Mouse (Mus musculus) embryonic facial prominence, embryonic 15.5 days (tissue): ENCODE results near the gene Osr1. TPM values are rescaled to one million over a fixed set of nuclear protein-coding genes. Genes with fewer than 3 reads are reported as not detected.

Experiments used
- ATAC-seq: fragments of 200-750 bp; cut with Nextera tagmentation; 2 replicates; pipeline ENCODE4 v1.8.0; 2017; ENCODE audit warnings: low read depth, moderate TSS enrichment; ENCODE audit not compliant: insufficient number of reproducible peaks, low FRiP score, low TSS enrichment
- H3K27ac ChIP-seq: fragments of 300-500 bp; sonication (generic); replicated peaks from 2 replicates; pipeline ENCODE4 v1.5.1; 2015; ENCODE audit warnings: mild to moderate bottlenecking, inconsistent platforms
- H3K27me3 ChIP-seq: fragments of 300-500 bp; sonication (generic); 2 replicates; pipeline ENCODE4 v1.6.1; 2015; ENCODE audit warnings: inconsistent platforms
- H3K36me3 ChIP-seq: fragments of 300-500 bp; sonication (generic); 2 replicates; pipeline ENCODE4 v1.6.1; 2015; ENCODE audit warnings: mild to moderate bottlenecking, inconsistent platforms
- H3K4me1 ChIP-seq: fragments of 300-500 bp; sonication (generic); 2 replicates; pipeline ENCODE4 v1.6.1; 2015; ENCODE audit warnings: inconsistent platforms
- H3K4me2 ChIP-seq: fragments of 300-500 bp; sonication (generic); replicated peaks from 2 replicates; pipeline ENCODE4 v1.6.1; 2015; ENCODE audit warnings: mild to moderate bottlenecking, inconsistent platforms
- H3K4me3 ChIP-seq: fragments of 300-500 bp; sonication (generic); replicated peaks from 2 replicates; pipeline ENCODE4 v1.5.1; 2015; ENCODE audit warnings: mild to moderate bottlenecking, inconsistent platforms
- H3K9ac ChIP-seq: fragments of 300-500 bp; sonication (generic); 2 replicates; pipeline ENCODE4 v1.6.1; 2015; ENCODE audit warnings: inconsistent platforms
- H3K9me3 ChIP-seq: fragments of 300-500 bp; sonication (generic); replicated peaks from 2 replicates; pipeline ENCODE4 v1.6.1; 2016; ENCODE audit warnings: inconsistent platforms
- WGBS: fragments of 180-500 bp; shearing (Covaris S2); methylation state at CpG from one replicate; pipeline ENCODE4 v1.1.7; 2015; 5-methylcytosine and 5-hydroxymethylcytosine counted together
- polyA plus RNA-seq: library from polyadenylated mRNA; unstranded; fragments of >200 nt; fragmentation: Nextera tagmentation; extraction: Ambion mirVana; gene quantifications from 2 replicates; pipeline ENCODE4 v1.2.1, GENCODE M21; 2015

The Osr1 gene
- polyA plus RNA-seq, 1 experiment from 2014 or later, result 127 TPM

GRCm38 (mm10) chr12:9577610-9578009 is 7.7 kb downstream of the Osr1 start:
- Histone ChIP-seq H3K9me3 (no peaks in the 10 kb centered on the region), H3K4me3 (peak overlapping the region; percentile 57), H3K27ac (peak overlapping the region; percentile 79), H3K36me3 (no peaks in the 10 kb centered on the region), H3K4me1 (peaks cover 43% of the 10 kb centered on the region), H3K9ac (no peak overlapping the region), H3K27me3 (peaks cover 83% of the 10 kb centered on the region), H3K4me2 (peak overlapping the region; percentile 51)
- ATAC-seq, result no peak
- WGBS, result 28% methylated on average over 2 of the region's 2 CpGs

GRCm38 (mm10) chr12:9578591-9578990 is 8.7 kb downstream of the Osr1 start:
- peak overlapping the region; percentile 57 for H3K4me3 ChIP-seq
- ATAC-seq, result no peak
- H3K36me3 ChIP-seq, result no peaks in the 10 kb centered on the region
- 19% methylated on average over 4 of the region's 4 CpGs for WGBS
- peak overlapping the region; percentile 79 for H3K27ac ChIP-seq
- no peaks in the 10 kb centered on the region for H3K9me3 ChIP-seq
- peaks cover 37% of the 10 kb centered on the region for H3K4me1 ChIP-seq
- H3K9ac ChIP-seq, result no peak overlapping the region
- peak overlapping the region; percentile 51 for H3K4me2 ChIP-seq
- peaks cover 82% of the 10 kb centered on the region for H3K27me3 ChIP-seq

GRCm38 (mm10) chr12:9579301-9580030 is 9.6 kb downstream of the Osr1 start:
- Histone ChIP-seq H3K9ac (0 out of 2 replicates have a peak overlapping the region, but pooled peaks have one; percentile 19), H3K27me3 (peaks cover 84% of the 10 kb centered on the region), H3K4me1 (peaks cover 36% of the 10 kb centered on the region), H3K4me2 (peak overlapping the region; percentile 51), H3K4me3 (peak overlapping the region; percentile 57), H3K9me3 (no peaks in the 10 kb centered on the region), H3K27ac (peak overlapping the region; percentile 79), H3K36me3 (no peaks in the 10 kb centered on the region)
- ATAC-seq, result no peak
- 11% methylated on average over 31 of the region's 31 CpGs for WGBS

GRCm38 (mm10) chr12:9580041-9580905 is 10.4 kb downstream of the Osr1 start:
- H3K27ac ChIP-seq, result peak overlapping the region; percentile 79
- no peaks in the 10 kb centered on the region for H3K36me3 ChIP-seq
- H3K27me3 ChIP-seq, result peaks cover 79% of the 10 kb centered on the region
- no peak for ATAC-seq
- H3K4me1 ChIP-seq, result peaks cover 40% of the 10 kb centered on the region
- H3K9me3 ChIP-seq, result no peaks in the 10 kb centered on the region
- WGBS, result 8% methylated on average over 33 of the region's 33 CpGs
- H3K4me3 ChIP-seq, result peak overlapping the region; percentile 57
- peak overlapping the region; percentile 51 for H3K4me2 ChIP-seq
- H3K9ac ChIP-seq, result peak overlapping the region; percentile 19; the same call in 1 of the 2 replicates

DNA sequence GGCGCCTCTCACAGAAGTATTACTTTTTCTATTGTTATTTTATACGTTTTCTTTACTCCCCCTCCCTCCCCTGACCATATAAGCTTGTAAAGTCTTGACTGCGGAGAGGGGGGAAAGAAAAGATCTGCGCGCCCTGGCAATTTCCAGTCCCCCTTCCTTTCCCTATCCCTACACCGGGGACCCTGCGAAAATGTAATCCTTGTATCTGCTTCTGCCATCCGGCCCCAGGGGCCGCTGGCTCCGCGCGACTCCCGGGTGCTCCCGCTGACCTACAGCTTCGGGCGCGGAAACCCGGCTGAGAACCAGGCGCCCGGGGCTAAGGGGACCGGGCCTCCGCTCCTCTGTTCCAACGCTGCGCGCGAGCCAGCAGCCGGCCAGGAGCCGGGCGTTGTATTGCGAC is 11.1 kb downstream of the Osr1 start:
- H3K27ac ChIP-seq, result peak overlapping the region; percentile 71
- peak overlapping the region; percentile 57 for H3K4me3 ChIP-seq
- no peak for ATAC-seq
- H3K4me1 ChIP-seq, result peaks cover 43% of the 10 kb centered on the region
- peak overlapping the region; percentile 51 for H3K4me2 ChIP-seq
- no peaks in the 10 kb centered on the region for H3K36me3 ChIP-seq
- no peaks in the 10 kb centered on the region for H3K9me3 ChIP-seq
- peaks cover 73% of the 10 kb centered on the region for H3K27me3 ChIP-seq
- 12% methylated on average over 30 of the region's 30 CpGs for WGBS
- no peak overlapping the region for H3K9ac ChIP-seq

- Histone ChIP-seq H3K4me2 (peak overlapping the region; percentile 51), H3K4me1 (peaks cover 43% of the 10 kb centered on the region), H3K9me3 (no peaks in the 10 kb centered on the region), H3K36me3 (no peaks in the 10 kb centered on the region), H3K4me3 (peak overlapping the region; percentile 57), H3K27ac (peak overlapping the region; percentile 71), H3K27me3 (peaks cover 68% of the 10 kb centered on the region), H3K9ac (peak overlapping the region; percentile 12; the same call in 1 of the 2 replicates)
- no peak for ATAC-seq
- 14% methylated on average over 12 of the region's 12 CpGs for WGBS
Observed at GRCm38 (mm10) chr12:9581506-9581905, 11.6 kb downstream of the Osr1 start.

DNA sequence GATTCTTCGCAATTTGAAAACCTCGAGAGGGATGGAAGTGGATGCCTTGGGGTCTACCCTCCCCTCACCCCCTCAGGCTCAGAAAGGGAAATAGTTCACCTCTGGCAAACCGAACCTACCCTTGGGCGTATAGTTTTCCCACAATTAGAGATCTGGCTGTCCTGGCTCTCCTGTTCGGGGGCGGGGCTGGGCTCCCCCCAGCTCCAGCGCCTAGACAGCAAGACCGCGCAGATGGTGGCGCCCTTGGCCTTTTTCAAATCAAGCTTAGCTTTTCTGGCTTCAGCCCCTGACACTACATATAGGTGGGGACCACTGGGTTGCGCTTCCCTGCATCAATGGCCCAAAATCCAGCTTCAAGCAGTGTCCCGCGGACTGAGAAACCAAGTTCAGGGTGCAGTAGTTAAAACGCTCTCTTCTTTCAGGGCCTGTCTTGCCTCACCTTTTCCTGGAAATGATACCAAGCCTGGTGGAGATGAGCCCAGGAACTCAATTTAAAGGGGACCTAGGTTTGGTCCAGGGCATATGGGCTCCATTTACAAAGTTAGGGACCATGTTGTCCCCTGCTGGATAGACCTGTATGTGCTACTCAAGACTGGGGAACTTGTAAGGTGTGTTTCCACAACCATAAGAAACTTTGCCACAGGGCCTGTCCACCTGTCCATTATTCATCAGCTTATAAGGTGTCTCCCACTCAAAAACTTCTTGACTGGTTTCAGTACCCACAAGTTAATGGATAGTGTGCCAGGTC is 12.5 kb downstream of the Osr1 start:
- Histone ChIP-seq H3K36me3 (no peaks in the 10 kb centered on the region), H3K9ac (no peak overlapping the region), H3K9me3 (no peaks in the 10 kb centered on the region), H3K4me1 (peaks cover 43% of the 10 kb centered on the region), H3K4me3 (no peak overlapping the region), H3K4me2 (no peak overlapping the region), H3K27me3 (peaks cover 61% of the 10 kb centered on the region), H3K27ac (peak overlapping the region; percentile 71; the same call in 1 of the 2 replicates)
- no peak for ATAC-seq
- 15% methylated on average over 14 of the region's 14 CpGs for WGBS

GRCm38 (mm10) chr12:9583380-9583779 is 13.5 kb downstream of the Osr1 start:
- Histone ChIP-seq H3K4me1 (peaks cover 43% of the 10 kb centered on the region), H3K27ac (0 out of 2 replicates have a peak overlapping the region, but pooled peaks have one; percentile 22), H3K4me2 (no peak overlapping the region), H3K9me3 (no peaks in the 10 kb centered on the region), H3K9ac (no peak overlapping the region), H3K36me3 (no peaks in the 10 kb centered on the region), H3K27me3 (peaks cover 51% of the 10 kb centered on the region), H3K4me3 (no peak overlapping the region)
- WGBS, result 2% methylated on average over 2 of the region's 2 CpGs
- ATAC-seq, result peak; percentile 5; the same call in 1 of the 2 replicates

GRCm38 (mm10) chr12:9584366-9585084 is 14.6 kb downstream of the Osr1 start:
- Histone ChIP-seq H3K4me3 (peak overlapping the region; percentile 42), H3K9ac (no peak overlapping the region), H3K36me3 (no peaks in the 10 kb centered on the region), H3K9me3 (no peaks in the 10 kb centered on the region), H3K27ac (peak overlapping the region; percentile 60), H3K27me3 (peaks cover 41% of the 10 kb centered on the region), H3K4me2 (peak overlapping the region; percentile 68), H3K4me1 (peaks cover 34% of the 10 kb centered on the region)
- under 1% methylated on average over 23 of the region's 23 CpGs for WGBS
- ATAC-seq, result peak; percentile 90

- ATAC-seq, result no peak
- Histone ChIP-seq H3K9me3 (no peaks in the 10 kb centered on the region), H3K27me3 (peaks cover 35% of the 10 kb centered on the region), H3K4me1 (peaks cover 29% of the 10 kb centered on the region), H3K36me3 (no peaks in the 10 kb centered on the region), H3K9ac (no peak overlapping the region), H3K4me3 (peak overlapping the region; percentile 42), H3K27ac (0 out of 2 replicates have a peak overlapping the region, but pooled peaks have one; percentile 60), H3K4me2 (peak overlapping the region; percentile 68)
- WGBS, result 2% methylated on average over 7 of the region's 7 CpGs
Observed at GRCm38 (mm10) chr12:9585085-9585453, 15.2 kb downstream of the Osr1 start.
